Mouse (Mus musculus): ENCODE data around the gene Capn7.

DNA sequence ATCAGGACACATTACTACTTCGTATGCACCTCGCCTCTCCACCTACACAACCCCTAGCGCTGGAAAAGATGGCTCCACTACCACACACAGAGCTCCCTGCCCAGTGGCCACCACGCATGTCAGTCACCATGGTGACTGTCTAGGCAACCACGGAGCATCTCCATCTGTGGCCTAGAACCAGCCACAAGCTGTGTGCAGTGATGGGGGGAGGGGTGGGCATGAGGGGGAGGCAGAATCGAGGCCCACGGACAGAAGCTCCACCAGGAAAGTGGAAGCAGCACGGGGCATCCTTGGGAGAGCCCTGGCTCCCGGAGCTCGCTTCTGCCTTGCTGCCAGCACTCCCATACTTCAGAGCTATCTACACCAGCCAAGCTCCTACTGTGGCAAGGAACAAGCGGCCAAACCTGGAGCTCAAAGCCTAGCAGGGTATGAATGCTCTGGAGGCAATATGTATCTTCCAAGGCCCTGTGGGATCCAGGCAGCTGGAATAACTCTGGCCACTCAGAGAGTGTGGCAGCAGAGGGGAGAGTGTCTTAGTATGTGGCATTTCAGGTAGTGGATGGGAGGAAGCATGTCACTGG, 47.1 kb downstream of the Capn7 start:
- no peak for TF ChIP-seq FLI1 (IDR thresholded peaks at IDR 0.05; ENCODE audit: low read length)
- no peak for TF ChIP-seq GATA1 (IDR thresholded peaks at IDR 0.05; ENCODE audit: borderline replicate concordance, low read length)
